ENCODE assay signal across 8 mouse cellular contexts in genomic region chr12:40499627-40500329, GRCm38 (mm10). TPM values are rescaled to one million over a fixed set of nuclear protein-coding genes. Genes with fewer than 3 reads are reported as not detected.
A peak's percentile ranks its signal among the peaks of the same experiment; 100 is the strongest.
DNase-seq lines count a peak whose midpoint lies in the region; ATAC-seq lines count a peak whose summit lies in the region.
"Had no signal": no experiment of that assay in that cellular context is flagged by ENCODE, and none has a peak within 500 bp of the region (broad histone marks: within the 10 kb centered on the region; RNA-seq: fewer than 3 reads in every experiment).

No protein-coding gene starts in this region.

- peaks cover 24% of the 10 kb centered on the region for H3K4me1 ChIP-seq in stomach, embryonic 16.5 days (ENCODE audit: control insufficient read depth, insufficient read depth, low read length)

- DNase-seq in 3T3-L1 (ENCODE audit: low read depth, low spot score), result peak; percentile 79
- DNase-seq in Muller cell, postnatal 12 days (ENCODE audit: inconsistent ontology term), result peak; percentile 71
- peak; percentile 67 to 81 for DNase-seq in gastrocnemius, adult 8-10 months (ENCODE audit: low spot score in 2 of 2)
- DNase-seq in kidney, adult 9 months, result peak; percentile 47
- DNase-seq in spleen, postnatal 4 days (ENCODE audit: low spot score in 2 of 2), result no peak
- no peak for DNase-seq in thymus, postnatal 14 days

- H3K27me3 ChIP-seq in stomach, embryonic 16.5 days (ENCODE audit: control insufficient read depth, insufficient read depth, low read length), result no peaks in the 10 kb centered on the region
- H3K27me3 ChIP-seq: limb, embryonic 12.5 days had no signal

- no peak overlapping the region for H3K27ac ChIP-seq in stomach, embryonic 16.5 days (ENCODE audit: low read length)
- H3K27ac ChIP-seq: limb, embryonic 12.5 days had no signal

- H3K9me3 ChIP-seq in stomach, embryonic 16.5 days (replicated peaks; ENCODE audit: control insufficient read depth, low read length), result no peaks in the 10 kb centered on the region
- H3K9me3 ChIP-seq: limb, embryonic 12.5 days had no signal

- H3K4me3 ChIP-seq in stomach, embryonic 16.5 days (replicated peaks; ENCODE audit: low read length), result no peak overlapping the region
- H3K4me3 ChIP-seq: limb, embryonic 12.5 days had no signal

- 39% methylated on average over 5 of the region's 5 CpGs for WGBS in stomach, embryonic 16.5 days

- H3K4me2 ChIP-seq in stomach, embryonic 16.5 days (ENCODE audit: low read depth, low read length), result no peak overlapping the region
- H3K4me2 ChIP-seq: limb, embryonic 12.5 days had no signal

- no peak overlapping the region for H3K9ac ChIP-seq in stomach, embryonic 16.5 days (ENCODE audit: low read length)
- H3K9ac ChIP-seq: limb, embryonic 12.5 days had no signal

- ATAC-seq in stomach, embryonic 16.5 days (ENCODE audit: insufficient read depth, low FRiP score), result peak; percentile 71; the same call in 1 of the 2 replicates

- H3K36me3 ChIP-seq in stomach, embryonic 16.5 days (ENCODE audit: control insufficient read depth, insufficient read depth, low read length), result no peaks in the 10 kb centered on the region
- H3K36me3 ChIP-seq: limb, embryonic 12.5 days had no signal

RNA-seq across cellular contexts. Expression of gene Dock4, which starts 54.0 kb away (rescaled TPM):
- total RNA-seq in gastrocnemius, adult 8-10 months (2022), result 10 to 100 TPM in 2 of 4 experiments, 1 to 10 TPM in 2; 7.9 to 11.6 (median 9.4) TPM
- polyA plus RNA-seq in stomach, embryonic 16.5 days (2015; fragmentation: Nextera tagmentation; extraction: Ambion mirVana), result 6.7 and 8.7 TPM in 2 replicates

RNA-seq across cellular contexts. Expression of gene Zfp277, which starts 54.1 kb away (rescaled TPM):
- total RNA-seq in gastrocnemius, adult 8-10 months (2022), result 1 to 10 TPM; 7.0 to 8.7 (median 8.0) TPM
- 28.7 and 30.9 TPM in 2 replicates for polyA plus RNA-seq in stomach, embryonic 16.5 days (2015; fragmentation: Nextera tagmentation; extraction: Ambion mirVana)

Comparison
In these comparisons a context has a peak if more than half of its experiments do, and no peak if none do; other contexts are left out.
1. DNase-seq: peak in 3T3-L1 (single experiment), Muller cell, postnatal 12 days (single experiment), gastrocnemius, adult 8-10 months (2 of 2) and kidney, adult 9 months (single experiment); none in spleen, postnatal 4 days (0 of 2) and thymus, postnatal 14 days (single experiment).